Mouse (Mus musculus): Measurements from ENCODE around the gene Rnf17.

DNA sequence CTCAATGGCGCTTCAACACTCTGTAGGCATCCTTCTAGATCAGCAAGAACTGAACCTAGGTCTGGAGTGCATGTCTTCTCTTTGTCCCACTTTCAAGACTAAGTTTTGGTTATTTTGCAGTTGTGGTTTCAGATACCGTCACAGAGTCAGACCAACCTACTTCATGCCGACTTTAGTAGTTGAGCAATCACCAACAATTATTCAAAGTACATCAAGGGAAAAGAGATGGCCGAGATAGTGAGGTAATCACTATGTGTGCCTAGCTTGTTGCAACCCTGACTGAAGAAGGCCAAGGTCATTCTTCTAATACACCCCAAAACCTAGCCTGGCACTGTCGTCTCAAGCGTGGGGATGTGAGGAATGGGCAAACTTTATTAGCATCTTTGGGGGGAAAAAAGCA is 46.2 kb upstream of the Rnf17 start:
- no peak for TF ChIP-seq CTCF (conservative IDR thresholded peaks at IDR 0.05; ENCODE audit: low read length)
- no peak for TF ChIP-seq POU5F1 (IDR thresholded peaks at IDR 0.05; ENCODE audit: borderline replicate concordance, low read length)
- no peak for TF ChIP-seq NANOG (IDR thresholded peaks at IDR 0.05; ENCODE audit: borderline replicate concordance, low read length)

All from E14TG2a.4 (cell line).